Mouse (Mus musculus) embryonic facial prominence, embryonic 12.5 days (tissue): ENCODE results near the gene Rc3h2. TPM values are rescaled to one million over a fixed set of nuclear protein-coding genes. Genes with fewer than 3 reads are reported as not detected.

Experiments used
- ATAC-seq: fragments of 200-750 bp; cut with Nextera tagmentation; 2 replicates; pipeline ENCODE4 v1.8.0; 2017; ENCODE audit not compliant: insufficient number of reproducible peaks, insufficient read depth, low FRiP score, low TSS enrichment
- H3K27ac ChIP-seq: fragments of 300-500 bp; sonication (generic); 2 replicates; pipeline ENCODE4 v1.5.1; 2016; ENCODE audit warnings: mild to moderate bottlenecking
- H3K27me3 ChIP-seq: fragments of 300-500 bp; sonication (generic); 2 replicates; pipeline ENCODE4 v1.6.1; 2016; ENCODE audit warnings: mild to moderate bottlenecking, moderate library complexity
- H3K36me3 ChIP-seq: fragments of 300-500 bp; sonication (generic); 2 replicates; pipeline ENCODE4 v1.6.1; 2016; ENCODE audit warnings: mild to moderate bottlenecking
- H3K4me1 ChIP-seq: fragments of 300-500 bp; sonication (generic); 2 replicates; pipeline ENCODE4 v1.6.1; 2016
- H3K4me2 ChIP-seq: fragments of 300-500 bp; sonication (generic); replicated peaks from 2 replicates; pipeline ENCODE4 v1.6.1; 2016; ENCODE audit warnings: mild to moderate bottlenecking, moderate library complexity
- H3K4me3 ChIP-seq: fragments of 300-500 bp; sonication (generic); 2 replicates; pipeline ENCODE4 v1.5.1; 2016; ENCODE audit warnings: mild to moderate bottlenecking
- H3K9ac ChIP-seq: fragments of 300-500 bp; sonication (generic); 2 replicates; pipeline ENCODE4 v1.6.1; 2016; ENCODE audit warnings: mild to moderate bottlenecking, moderate library complexity
- H3K9me3 ChIP-seq: fragments of 300-500 bp; sonication (generic); 2 replicates; pipeline ENCODE4 v1.6.1; 2016; ENCODE audit warnings: mild to moderate bottlenecking, moderate library complexity
- WGBS: fragments of 180-500 bp; shearing (Covaris S2); methylation state at CpG from one replicate; pipeline ENCODE4 v1.1.7; 2016; 5-methylcytosine and 5-hydroxymethylcytosine counted together
- polyA plus RNA-seq: library from polyadenylated mRNA; unstranded; fragments of >200 nt; fragmentation: Nextera tagmentation; extraction: Ambion mirVana; gene quantifications from 2 replicates; pipeline ENCODE4 v1.2.1, GENCODE M21; 2016

Gene Rc3h2
- polyA plus RNA-seq, 1 experiment from 2014 or later: 22.9 TPM

GRCm38 (mm10) chr2:37326215-37326614 is 96.5 kb downstream of the Rc3h2 start, which contains the start of gene Olfr368:
Gene Olfr368 (plus strand): TSS chr2:37326515.
- Histone ChIP-seq H3K4me1 (no peaks in the 10 kb centered on the region), H3K9ac (no peak within 1 kb of the TSS), H3K4me2 (no peak within 1 kb of the TSS), H3K4me3 (no peak within 1 kb of the TSS), H3K9me3 (no peaks in the 10 kb centered on the region), H3K36me3 (no peaks in the 10 kb centered on the region), H3K27me3 (no peaks in the 10 kb centered on the region), H3K27ac (no peak within 1 kb of the TSS)
- no peak for ATAC-seq
- 85% methylated on average over 1 of the region's 1 CpGs for WGBS

Other genes with a start within 250 kb of the Rc3h2 start
- not detected in 2 replicates for gene Olfr365, start 234.7 kb downstream of the Rc3h2 start, polyA plus RNA-seq
- gene Olfr366, start 211.3 kb downstream of the Rc3h2 start, polyA plus RNA-seq: not detected in 2 replicates
- not detected in 2 replicates for gene Olfr368, start 96.4 kb downstream of the Rc3h2 start, polyA plus RNA-seq
- 51.5 and 52.7 TPM in 2 replicates for gene Pdcl, start 63.6 kb downstream of the Rc3h2 start, polyA plus RNA-seq
- gene Zbtb26, start 20.2 kb upstream of the Rc3h2 start, polyA plus RNA-seq: 10.5 and 12.4 TPM in 2 replicates
- gene Zbtb6, start 20.3 kb upstream of the Rc3h2 start, polyA plus RNA-seq: 8.1 and 8.7 TPM in 2 replicates
- gene Rabgap1, start 20.4 kb upstream of the Rc3h2 start, polyA plus RNA-seq: 63.2 and 65.1 TPM in 2 replicates
- gene Gpr21, start 93.4 kb upstream of the Rc3h2 start, polyA plus RNA-seq: 2.3 TPM in 2 replicates